Mouse (Mus musculus): ENCODE measurements around the gene Kcne3.

Gene Kcne3

GRCm38 (mm10) chr7:100176269-100176668 is at the start of gene Kcne3:
Gene Kcne3 (plus strand): TSS chr7:100176502.
- no peak for DNase-seq

GRCm38 (mm10) chr7:100126514-100126913 is 49.8 kb upstream of the Kcne3 start:
- no peak for DNase-seq

- no peak for DNase-seq
These were observed 47.9 kb upstream of the Kcne3 start for GRCm38 (mm10) chr7:100128262-100129041.

- no peak for DNase-seq
These were observed 45.7 kb upstream of the Kcne3 start for GRCm38 (mm10) chr7:100130592-100130991.

GRCm38 (mm10) chr7:100132379-100132778 is 43.9 kb upstream of the Kcne3 start:
- no peak for DNase-seq

GRCm38 (mm10) chr7:100137038-100137437 is 39.3 kb upstream of the Kcne3 start:
- DNase-seq = no peak

GRCm38 (mm10) chr7:100138075-100138474 is 38.2 kb upstream of the Kcne3 start:
- no peak for DNase-seq

GRCm38 (mm10) chr7:100140591-100140990 is 35.7 kb upstream of the Kcne3 start:
- no peak for DNase-seq

GRCm38 (mm10) chr7:100148586-100148985 is 27.7 kb upstream of the Kcne3 start:
- DNase-seq = peak; percentile 15 to 56

GRCm38 (mm10) chr7:100150086-100150485 is 26.2 kb upstream of the Kcne3 start:
- DNase-seq = no peak

GRCm38 (mm10) chr7:100150626-100151025 is 25.7 kb upstream of the Kcne3 start:
- DNase-seq = no peak

GRCm38 (mm10) chr7:100157669-100158068 is 18.6 kb upstream of the Kcne3 start:
- no peak for DNase-seq

GRCm38 (mm10) chr7:100159105-100159841 is 17.0 kb upstream of the Kcne3 start, which contains the start of gene Lipt2:
Gene Lipt2 (plus strand): TSS chr7:100159277.
- peak; percentile 88 to 93 for DNase-seq

- peak in 1 of 2 experiments; percentile 9 for DNase-seq
These were observed 16.3 kb upstream of the Kcne3 start for GRCm38 (mm10) chr7:100160006-100160405.

GRCm38 (mm10) chr7:100163506-100163905 is 12.8 kb upstream of the Kcne3 start:
- no peak for DNase-seq

GRCm38 (mm10) chr7:100168654-100169053 is 7.6 kb upstream of the Kcne3 start:
- no peak for DNase-seq

- DNase-seq = no peak
These were observed 5.5 kb upstream of the Kcne3 start for GRCm38 (mm10) chr7:100170756-100171155.

- peak in 1 of 2 experiments; percentile 17 for DNase-seq
These were observed 2.0 kb downstream of the Kcne3 start for GRCm38 (mm10) chr7:100178016-100178890.

GRCm38 (mm10) chr7:100178891-100179233 is 2.6 kb downstream of the Kcne3 start:
- no peak for DNase-seq

GRCm38 (mm10) chr7:100179394-100179793 is 3.1 kb downstream of the Kcne3 start:
- no peak for DNase-seq

GRCm38 (mm10) chr7:100179836-100180407 is 3.6 kb downstream of the Kcne3 start:
- DNase-seq = no peak

GRCm38 (mm10) chr7:100181176-100181575 is 4.9 kb downstream of the Kcne3 start:
- no peak for DNase-seq

- DNase-seq = no peak
These were observed 5.3 kb downstream of the Kcne3 start for GRCm38 (mm10) chr7:100181614-100182013.
